Mouse (Mus musculus): ENCODE measurements around the gene Hectd4.

DNA sequence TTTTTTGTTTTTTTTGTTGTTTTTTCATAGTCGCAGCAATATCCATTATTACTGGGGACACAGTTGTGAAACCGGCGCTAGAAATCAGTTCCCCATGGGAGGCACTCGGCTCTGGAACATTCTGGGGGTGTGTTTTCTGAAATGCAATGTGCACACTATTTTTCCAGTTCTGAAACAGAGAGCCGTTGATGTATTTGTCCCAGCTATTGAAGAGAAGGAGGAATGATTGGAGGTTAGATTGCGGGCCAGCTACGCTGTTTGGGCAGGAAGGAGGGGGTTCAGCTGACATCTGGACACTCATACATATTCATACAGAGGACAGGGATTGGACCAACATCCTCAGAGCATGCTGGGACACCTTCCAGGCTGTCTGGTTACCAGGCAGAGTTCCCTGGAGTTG lies 169.1 kb downstream of the Hectd4 start:
- TF ChIP-seq POLR2A (IDR thresholded peaks at IDR 0.05; ENCODE audit: borderline replicate concordance, low read depth, low read length) (no peak), CTCF (IDR thresholded peaks at IDR 0.05; ENCODE audit: low read depth, low read length) (no peak)

Measured in bone marrow macrophage, adult 2 months (primary cell).